Mouse (Mus musculus) MEL (cell line): ENCODE measurements around the gene Poln.

Experiments
- CHD1 ChIP-seq: IDR thresholded peaks from 2 replicates; pipeline ENCODE4 v1.6.1; 2012; ENCODE audit warnings: low read depth, mild to moderate bottlenecking, inconsistent platforms, low read length, improper control_type of control experiment
- CTCF ChIP-seq, 3 experiments: IDR thresholded peaks in 2 of 3; conservative IDR thresholded peaks in 1 of 3; 2 replicates each; pipeline ENCODE4 v1.5.1; 2011 to 2012; ENCODE audit warnings: low read length in 3 of 3, low read depth in 2 of 3, mild to moderate bottlenecking in 2 of 3, improper control_type of control experiment in 1 of 3, inconsistent platforms in 1 of 3, mixed read lengths in 1 of 3, moderate library complexity in 1 of 3; ENCODE audit not compliant: control insufficient read depth in 1 of 3, insufficient read depth in 1 of 3, poor library complexity in 1 of 3, severe bottlenecking in 1 of 3
- GATA1 ChIP-seq: IDR thresholded peaks from 2 replicates; pipeline ENCODE4 v1.6.1; 2011; ENCODE audit warnings: low read depth, low read length, improper control_type of control experiment
- MYC ChIP-seq: IDR thresholded peaks from 2 replicates; pipeline ENCODE4 v1.6.1; 2011; ENCODE audit warnings: low read depth, mild to moderate bottlenecking, low read length, improper control_type of control experiment, moderate library complexity
- POLR2A ChIP-seq, 2 experiments: IDR thresholded peaks; 2 replicates each; pipeline ENCODE4 v1.6.1; 2011 to 2012; ENCODE audit warnings: low read length in 2 of 2, mild to moderate bottlenecking in 2 of 2, control low read depth in 1 of 2, improper control_type of control experiment in 1 of 2, low read depth in 1 of 2, moderate library complexity in 1 of 2; ENCODE audit not compliant: control insufficient read depth in 1 of 2, insufficient read depth in 1 of 2, poor library complexity in 1 of 2
- TAL1 ChIP-seq: IDR thresholded peaks from 2 replicates; pipeline ENCODE4 v1.6.1; 2012; ENCODE audit warnings: mild to moderate bottlenecking, inconsistent platforms, low read length, moderate library complexity, mixed read lengths
- TCF12 ChIP-seq: IDR thresholded peaks from 2 replicates; pipeline ENCODE4 v1.6.1; 2014; ENCODE audit warnings: low read depth, mild to moderate bottlenecking, inconsistent platforms, low read length, improper control_type of control experiment, moderate library complexity

GRCm38 (mm10) chr5:34202006-34202405 is 32.8 kb upstream of the Poln start:
- no peak for TF ChIP-seq TAL1
- no peak for TF ChIP-seq MYC
- TF ChIP-seq GATA1 = no peak
- TF ChIP-seq CHD1 = no peak
- TF ChIP-seq TCF12 = no peak
- no peak for TF ChIP-seq POLR2A (IDR thresholded peaks at IDR 0.05; ENCODE audit: control insufficient read depth in 1 of 2, insufficient read depth in 1 of 2, low read depth in 1 of 2, low read length in 2 of 2, poor library complexity in 1 of 2)
- TF ChIP-seq CTCF (IDR thresholded peaks at IDR 0.05 in 2 of 3, conservative IDR thresholded peaks at IDR 0.05 in 1 of 3; ENCODE audit: control insufficient read depth in 1 of 3, insufficient read depth in 1 of 3, low read depth in 2 of 3, low read length in 3 of 3, poor library complexity in 1 of 3, severe bottlenecking in 1 of 3) = no peak
